Mouse (Mus musculus) stomach, postnatal 0 days (tissue): ENCODE measurements around the gene Spint2.

ENCODE experiments used
- CTCF ChIP-seq: IDR thresholded peaks from 2 replicates; pipeline ENCODE4 v1.5.1; 2016; ENCODE audit warnings: antibody characterized with exemption, low read depth, mild to moderate bottlenecking, moderate library complexity
- EP300 ChIP-seq: optimal IDR thresholded peaks from 2 replicates; pipeline ENCODE3; 2016; ENCODE audit warnings: antibody characterized with exemption

DNA sequence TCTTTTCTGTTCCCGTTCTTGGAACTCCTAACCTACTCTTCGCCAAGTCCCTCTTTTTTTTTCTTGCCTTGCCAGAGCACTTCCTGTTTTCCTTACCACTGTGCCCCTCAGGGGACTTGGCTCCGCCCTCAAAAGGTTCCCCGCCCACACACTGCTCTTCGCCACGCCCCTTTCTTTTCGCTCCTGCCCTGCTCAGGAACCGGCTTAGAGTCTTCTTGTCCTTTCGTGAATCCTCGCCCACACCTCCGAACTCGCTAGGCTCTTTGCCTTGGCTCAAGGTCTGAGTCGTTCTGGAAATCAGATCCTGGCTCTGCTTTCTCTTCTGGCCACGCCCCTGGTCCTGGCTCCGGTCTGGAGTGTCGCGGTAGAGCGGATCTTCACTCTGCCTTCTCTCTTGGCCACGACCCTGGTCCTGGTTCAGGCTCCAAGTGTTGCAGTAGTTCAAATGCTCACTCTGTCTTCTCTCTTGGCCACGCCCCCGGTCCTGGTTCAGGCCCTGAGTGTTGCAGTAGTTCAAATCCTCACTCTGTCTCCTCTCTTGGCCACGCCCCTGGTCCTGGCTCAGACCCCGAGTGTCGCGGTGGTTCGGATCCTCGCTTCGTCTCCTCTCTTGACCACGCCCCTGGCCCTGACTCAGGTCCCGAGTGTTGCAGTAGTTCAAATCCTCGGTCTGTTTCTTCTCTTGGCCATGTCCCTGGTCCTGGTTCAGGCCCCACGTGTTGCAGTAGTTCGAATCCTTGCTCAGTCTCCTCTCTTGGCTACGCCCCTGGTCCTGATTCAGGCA, 70.1 kb downstream of the Spint2 start:
- TF ChIP-seq EP300 (no peak), CTCF (no peak)
